Mouse (Mus musculus) CH12.LX (cell line): ENCODE data around the gene Smtn. TPM values are rescaled to one million over a fixed set of nuclear protein-coding genes. Genes with fewer than 3 reads are reported as not detected.

Source experiments
- DNase-seq: peaks from one replicate; pipeline ENCODE4 v3.0.0-alpha.2; 2013; ENCODE audit errors: extremely low read depth
- H3K27ac ChIP-seq: 2 replicates; pipeline ENCODE4 v1.5.1; 2012; ENCODE audit warnings: low read depth, mild to moderate bottlenecking, control low read depth, moderate library complexity; ENCODE audit not compliant: insufficient read depth
- H3K27me3 ChIP-seq: replicated peaks from 2 replicates; pipeline ENCODE3; 2012; ENCODE audit warnings: inconsistent platforms
- H3K36me3 ChIP-seq, 2 experiments: replicated peaks in 1 of 2; 2 replicates each; pipeline versions ENCODE3 to v1.6.1; 2012; ENCODE audit warnings: inconsistent platforms in 1 of 2, low read length in 1 of 2, mild to moderate bottlenecking in 1 of 2, mixed read lengths in 1 of 2, moderate library complexity in 1 of 2; ENCODE audit not compliant: control insufficient read depth in 1 of 2, insufficient read depth in 1 of 2
- H3K4me1 ChIP-seq, 2 experiments: 2 replicates each; pipeline ENCODE4 v1.6.1; 2012; ENCODE audit warnings: inconsistent platforms in 1 of 2, moderate library complexity in 1 of 2; ENCODE audit not compliant: insufficient read depth in 2 of 2, control insufficient read depth in 1 of 2
- H3K4me2 ChIP-seq: 2 replicates; pipeline ENCODE4 v1.6.1; 2012; ENCODE audit warnings: low read depth, mild to moderate bottlenecking, control low read depth; ENCODE audit not compliant: poor library complexity, insufficient read depth, severe bottlenecking
- H3K4me3 ChIP-seq, 3 experiments: fragments of 150-350 bp in 1 of 3; sonication (generic) in 1 of 3; replicated peaks in 1 of 3; 2 replicates each; pipeline versions ENCODE3 to v1.5.1; 2011 to 2012; ENCODE audit warnings: low read depth in 2 of 3, low read length in 2 of 3, mild to moderate bottlenecking in 2 of 3, moderate library complexity in 2 of 3, control low read depth in 1 of 3, improper control_type of control experiment in 1 of 3, inconsistent platforms in 1 of 3, mixed read lengths in 1 of 3; ENCODE audit not compliant: poor library complexity in 1 of 3
- H3K79me2 ChIP-seq: replicated peaks from 2 replicates; pipeline ENCODE4 v1.6.1; 2012; ENCODE audit warnings: mild to moderate bottlenecking, moderate library complexity; ENCODE audit not compliant: control insufficient read depth, poor library complexity, insufficient read depth, severe bottlenecking; ENCODE audit errors: extremely low read depth
- H3K9ac ChIP-seq: 2 replicates; pipeline ENCODE4 v1.6.1; 2012; ENCODE audit warnings: low read depth, mild to moderate bottlenecking, control low read depth, moderate library complexity; ENCODE audit not compliant: insufficient read depth
- H3K9me3 ChIP-seq: replicated peaks from 2 replicates; pipeline ENCODE3; 2012; ENCODE audit warnings: low read length, inconsistent platforms, mixed read lengths
- CHD1 ChIP-seq: IDR thresholded peaks from 2 replicates; pipeline ENCODE4 v1.6.1; 2012; ENCODE audit warnings: low read depth, low read length, improper control_type of control experiment, inconsistent platforms
- CHD2 ChIP-seq: IDR thresholded peaks from 2 replicates; pipeline ENCODE4 v1.6.1; 2011; ENCODE audit warnings: low read length, improper control_type of control experiment
- E2F4 ChIP-seq: IDR thresholded peaks from 2 replicates; pipeline ENCODE4 v1.6.1; 2011; ENCODE audit warnings: low read depth, low read length, improper control_type of control experiment; ENCODE audit not compliant: insufficient replicate concordance
- EP300 ChIP-seq: IDR thresholded peaks from 2 replicates; pipeline ENCODE4 v1.6.1; 2011; ENCODE audit warnings: low read length, improper control_type of control experiment
- ETS1 ChIP-seq: conservative IDR thresholded peaks from 2 replicates; pipeline ENCODE4 v1.6.1; 2012; ENCODE audit warnings: low read depth, mild to moderate bottlenecking, inconsistent platforms, low read length, improper control_type of control experiment, moderate library complexity
- IRF4 ChIP-seq: IDR thresholded peaks from 2 replicates; pipeline ENCODE4 v1.6.1; 2014; ENCODE audit warnings: low read depth, mild to moderate bottlenecking, inconsistent platforms, low read length, improper control_type of control experiment
- MXI1 ChIP-seq: IDR thresholded peaks from 2 replicates; pipeline ENCODE4 v1.6.1; 2011; ENCODE audit warnings: mild to moderate bottlenecking, low read depth, low read length, improper control_type of control experiment
- MYC ChIP-seq: IDR thresholded peaks from 2 replicates; pipeline ENCODE4 v1.6.1; 2011; ENCODE audit warnings: low read depth, mild to moderate bottlenecking, improper control_type of control experiment, low read length
- NELFE ChIP-seq: IDR thresholded peaks from 2 replicates; pipeline ENCODE4 v1.6.1; 2011; ENCODE audit warnings: low read depth, low read length, improper control_type of control experiment
- PAX5 ChIP-seq: IDR thresholded peaks from 2 replicates; pipeline ENCODE4 v1.6.1; 2012; ENCODE audit warnings: low read length, inconsistent platforms, mixed read lengths
- RAD21 ChIP-seq: IDR thresholded peaks from 2 replicates; pipeline ENCODE4 v1.6.1; 2011; ENCODE audit warnings: low read depth, mild to moderate bottlenecking, low read length, improper control_type of control experiment, moderate library complexity
- TBP ChIP-seq: conservative IDR thresholded peaks from 2 replicates; pipeline ENCODE4 v1.6.1; 2011; ENCODE audit warnings: low read depth, low read length, improper control_type of control experiment
- TCF12 ChIP-seq: IDR thresholded peaks from 2 replicates; pipeline ENCODE4 v1.6.1; 2014; ENCODE audit warnings: low read depth, mild to moderate bottlenecking, inconsistent platforms, low read length, improper control_type of control experiment
- UBTF ChIP-seq: IDR thresholded peaks from 2 replicates; pipeline ENCODE4 v1.6.1; 2012; ENCODE audit warnings: low read depth, mild to moderate bottlenecking, inconsistent platforms, low read length, improper control_type of control experiment, moderate library complexity
- USF2 ChIP-seq: conservative IDR thresholded peaks from 2 replicates; pipeline ENCODE4 v1.6.1; 2011; ENCODE audit warnings: low read depth, low read length, improper control_type of control experiment
- ZMIZ1 ChIP-seq: IDR thresholded peaks from 2 replicates; pipeline ENCODE4 v1.6.1; 2012; ENCODE audit warnings: low read depth, mild to moderate bottlenecking, inconsistent platforms, low read length, improper control_type of control experiment
- dilution Hi-C: fragments of 300-500 bp; cut with MboI; formaldehyde crosslinking; loops from 2 replicates; pipeline ENCODE4 v1.14.3; 2020; ENCODE audit warnings: low sequenced_read_pairs; ENCODE audit not compliant: extremely low pct_unique_long_range_greater_than_20kb, extremely low pct_ligation_motif_present
- in situ Hi-C: fragments of 300-500 bp; cut with MboI; formaldehyde crosslinking; loops from 3 replicates; pipeline ENCODE4 v1.14.3; 2019; ENCODE audit warnings: low sequenced_read_pairs, low pct_ligation_motif_present, low pct_unique_long_range_greater_than_20kb, mixed read lengths
- polyA plus RNA-seq: library from polyadenylated mRNA; unstranded; fragments of >175 nt; gene quantifications from 2 replicates; pipeline ENCODE4 v1.2.1, GENCODE M21; 2012; ENCODE audit warnings: low read depth; ENCODE audit not compliant: insufficient read length
- total RNA-seq, 2 experiments: library from RNA; depleted of rRNA; stranded (reverse); fragments of 300-350 nt in 1 of 2; fragments of >200 nt in 1 of 2; gene quantifications; 2 replicates each; pipeline ENCODE4 v1.2.3; 2012 to 2014

Gene Smtn
- total and polyA plus RNA-seq, 3 experiments = 0.58 to 5.3 (median 3.1) TPM

DNA sequence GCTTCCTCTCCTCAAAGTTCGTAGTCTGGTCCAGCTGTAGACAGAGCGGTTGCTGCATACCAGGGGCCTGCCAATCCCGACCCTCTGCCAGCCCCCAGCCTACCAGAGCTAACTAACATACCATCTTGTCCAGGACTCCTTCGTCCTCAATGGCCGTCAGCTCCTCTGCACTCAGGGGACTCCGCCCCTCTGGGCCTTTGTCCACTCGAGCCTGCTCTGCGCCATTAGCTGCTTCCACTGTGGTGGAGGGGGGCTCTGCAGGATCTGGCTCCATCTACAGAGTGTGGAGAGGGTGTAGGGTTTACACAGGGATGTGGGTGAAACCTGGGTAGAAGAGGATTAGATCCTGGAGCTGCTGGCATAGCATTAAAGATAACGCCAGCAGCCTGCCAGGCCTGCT, 14.2 kb downstream of the Smtn start:
- H3K27me3 ChIP-seq = no peaks in the 10 kb centered on the region
- H3K4me1 ChIP-seq = peaks cover 0 to 10% of the 10 kb centered on the region in 2 experiments; a peak in 2 of 4 replicates
- no peaks in the 10 kb centered on the region for H3K79me2 ChIP-seq
- DNase-seq = no peak
- TF ChIP-seq TBP = no peak
- no peak for TF ChIP-seq TCF12
- no peak for TF ChIP-seq ETS1
- TF ChIP-seq USF2 = no peak
- TF ChIP-seq NELFE = no peak
- no peak for TF ChIP-seq ZMIZ1
- no peak for TF ChIP-seq EP300
- no peak for TF ChIP-seq RAD21
- no peak for TF ChIP-seq MXI1
- no peak for TF ChIP-seq MYC
- TF ChIP-seq IRF4 = no peak
- no peak for TF ChIP-seq E2F4
- TF ChIP-seq PAX5 = no peak
- TF ChIP-seq CHD2 = no peak
- no peak for TF ChIP-seq CHD1
- peaks cover 0 to 50% of the 10 kb centered on the region in 2 experiments for H3K36me3 ChIP-seq
- H3K27ac ChIP-seq = no peak overlapping the region
- H3K4me2 ChIP-seq = no peak overlapping the region
- in situ Hi-C loops = loop anchor here (5.0 to 25.0 kb wide), 4 partner anchors 49 to 386 kb away; partner anchors contain the start of gene Slc35e4
- dilution Hi-C loops = no loop called here
- H3K4me3 ChIP-seq = no peak overlapping the region
- no peaks in the 10 kb centered on the region for H3K9me3 ChIP-seq
- no peak overlapping the region for H3K9ac ChIP-seq

DNA sequence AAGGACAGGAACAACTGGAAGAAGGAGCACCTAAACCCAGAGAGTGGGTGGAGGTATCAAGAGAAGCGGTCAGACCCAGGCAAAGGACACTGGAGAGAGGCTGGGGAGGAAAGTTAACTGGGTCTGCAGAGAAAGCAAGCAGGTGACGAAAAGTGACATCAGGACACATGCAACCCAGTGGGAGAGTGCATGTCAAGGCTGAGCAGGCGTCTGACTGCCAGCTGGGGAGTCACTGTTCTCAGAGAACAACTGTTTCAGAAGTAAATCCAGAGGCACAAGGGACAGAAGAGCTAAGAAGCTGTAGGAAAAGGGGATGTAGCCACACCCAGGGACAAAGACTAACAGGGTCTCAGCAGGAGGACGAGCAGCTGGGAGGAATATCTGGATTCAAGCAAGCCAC, 14.9 kb downstream of the Smtn start:
- Histone ChIP-seq H3K27me3 (no peaks in the 10 kb centered on the region), H3K79me2 (no peaks in the 10 kb centered on the region), H3K9ac (no peak overlapping the region), H3K27ac (no peak overlapping the region), H3K4me3 (no peak overlapping the region), H3K4me2 (no peak overlapping the region), H3K36me3 (peaks cover 0 to 47% of the 10 kb centered on the region in 2 experiments), H3K9me3 (no peaks in the 10 kb centered on the region), H3K4me1 (peaks cover 0 to 4% of the 10 kb centered on the region in 2 experiments; a peak in 1 of 4 replicates)
- no peak for DNase-seq
- dilution Hi-C loops (no loop called here), in situ Hi-C loops (loop anchor here (5.0 to 25.0 kb wide), 4 partner anchors 48 to 387 kb away; partner anchors contain the start of gene Slc35e4)
- TF ChIP-seq UBTF (no peak), MYC (no peak), PAX5 (no peak), TBP (no peak)
